Mouse (Mus musculus) heart, embryonic 16.5 days (tissue): Measurements from ENCODE around the gene Ano10. TPM values are rescaled to one million over a fixed set of nuclear protein-coding genes. Genes with fewer than 3 reads are reported as not detected.

Experiments used
- ATAC-seq: fragments of 200-750 bp; cut with Nextera tagmentation; replicated peaks from 2 replicates; pipeline ENCODE4 v1.8.0; 2017; ENCODE audit warnings: moderate number of reproducible peaks; ENCODE audit not compliant: insufficient read depth, low FRiP score; ENCODE audit errors: extremely low read depth
- H3K27ac ChIP-seq: fragments of 300-500 bp; sonication (generic); 2 replicates; pipeline ENCODE4 v1.5.1; 2014; ENCODE audit warnings: mild to moderate bottlenecking, low read length, control low read depth, moderate library complexity
- H3K27me3 ChIP-seq: fragments of 300-500 bp; sonication (generic); 2 replicates; pipeline ENCODE4 v1.6.1; 2014; ENCODE audit warnings: low read length, mixed read lengths; ENCODE audit not compliant: control insufficient read depth, insufficient read depth
- H3K36me3 ChIP-seq: fragments of 300-500 bp; sonication (generic); 2 replicates; pipeline ENCODE4 v1.6.1; 2014; ENCODE audit not compliant: control insufficient read depth, insufficient read depth
- H3K4me1 ChIP-seq: fragments of 300-500 bp; sonication (generic); 2 replicates; pipeline ENCODE4 v1.6.1; 2014; ENCODE audit warnings: low read length, mixed read lengths; ENCODE audit not compliant: control insufficient read depth, insufficient read depth
- H3K4me2 ChIP-seq: fragments of 300-500 bp; sonication (generic); 2 replicates; pipeline ENCODE4 v1.6.1; 2014; ENCODE audit warnings: low read depth, mild to moderate bottlenecking, control low read depth, low read length
- H3K4me3 ChIP-seq: fragments of 300-500 bp; sonication (generic); 2 replicates; pipeline ENCODE4 v1.5.1; 2014; ENCODE audit warnings: mild to moderate bottlenecking, control low read depth, low read length
- H3K9ac ChIP-seq: fragments of 300-500 bp; sonication (generic); 2 replicates; pipeline ENCODE4 v1.6.1; 2014; ENCODE audit warnings: low read length, control low read depth
- H3K9me3 ChIP-seq: fragments of 300-500 bp; sonication (generic); replicated peaks from 2 replicates; pipeline ENCODE4 v1.6.1; 2016; ENCODE audit warnings: low read length; ENCODE audit not compliant: control insufficient read depth
- WGBS: fragments of 180-500 bp; shearing (Covaris S2); extraction: QIAGEN DNeasy Blood & Tissue Kit; methylation state at CpG from one replicate; pipeline ENCODE4 v1.1.7; 2014; 5-methylcytosine and 5-hydroxymethylcytosine counted together
- polyA plus RNA-seq: library from polyadenylated mRNA; unstranded; fragments of >200 nt; fragmentation: Nextera tagmentation; extraction: Ambion mirVana; gene quantifications from 2 replicates; pipeline ENCODE4 v1.2.1, GENCODE M21; 2015

Ano10 gene
- polyA plus RNA-seq, 1 experiment from 2014 or later = 27.3 TPM

DNA sequence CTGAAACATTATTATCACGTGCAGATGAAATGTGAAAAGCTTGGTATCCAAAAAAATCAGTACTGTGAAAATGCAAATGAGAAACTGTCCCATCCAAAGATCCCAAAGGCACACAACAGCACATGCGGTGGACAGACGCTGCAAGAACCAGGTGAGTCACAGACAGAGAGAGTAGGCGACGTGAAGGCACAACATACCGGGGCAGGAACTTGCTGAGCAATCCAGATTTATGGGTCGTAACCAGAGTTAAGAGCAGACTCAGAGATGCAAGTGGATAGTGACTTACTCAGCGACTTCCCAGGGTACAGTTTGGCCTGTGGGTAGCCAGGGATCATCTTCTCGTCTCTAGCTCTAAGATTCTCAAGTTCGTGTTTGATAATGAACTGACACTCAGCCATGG lies 23.3 kb downstream of the Ano10 start:
- Histone ChIP-seq H3K4me3 (no peak overlapping the region), H3K27me3 (no peaks in the 10 kb centered on the region), H3K36me3 (peaks cover 13% of the 10 kb centered on the region), H3K9me3 (no peaks in the 10 kb centered on the region), H3K4me2 (no peak overlapping the region), H3K9ac (no peak overlapping the region), H3K4me1 (peaks cover under 1% of the 10 kb centered on the region), H3K27ac (no peak overlapping the region)
- ATAC-seq = no peak
- 84% methylated on average over 10 of the region's 10 CpGs for WGBS

- whole genome bisulfite sequencing = 81% methylated on average over 3 of the region's 3 CpGs
- Histone ChIP-seq H3K9ac (no peak overlapping the region), H3K4me3 (no peak overlapping the region), H3K27ac (no peak overlapping the region), H3K4me2 (no peak overlapping the region), H3K36me3 (peaks cover 8% of the 10 kb centered on the region; the same call in 1 of the 2 replicates), H3K4me1 (peaks cover 4% of the 10 kb centered on the region), H3K9me3 (no peaks in the 10 kb centered on the region), H3K27me3 (no peaks in the 10 kb centered on the region)
- no peak for ATAC-seq
Observed at GRCm38 (mm10) chr9:122269256-122270041, 24.8 kb downstream of the Ano10 start.

- no peaks in the 10 kb centered on the region for H3K27me3 ChIP-seq
- 56% methylated on average over 10 of the region's 10 CpGs for WGBS
- no peak overlapping the region for H3K4me3 ChIP-seq
- peaks cover 2% of the 10 kb centered on the region; the same call in 1 of the 2 replicates for H3K36me3 ChIP-seq
- H3K27ac ChIP-seq = no peak overlapping the region
- no peak overlapping the region for H3K9ac ChIP-seq
- H3K4me2 ChIP-seq = no peak overlapping the region
- no peak for ATAC-seq
- peaks cover 4% of the 10 kb centered on the region for H3K4me1 ChIP-seq
- H3K9me3 ChIP-seq = no peaks in the 10 kb centered on the region
Observed at GRCm38 (mm10) chr9:122265526-122266210, 28.6 kb downstream of the Ano10 start.

GRCm38 (mm10) chr9:122263140-122263539 lies 31.1 kb downstream of the Ano10 start:
- no peak overlapping the region for H3K27ac ChIP-seq
- peaks cover 10% of the 10 kb centered on the region for H3K36me3 ChIP-seq
- ATAC-seq = no peak
- no peak overlapping the region for H3K9ac ChIP-seq
- H3K4me3 ChIP-seq = no peak overlapping the region
- no peak overlapping the region for H3K4me2 ChIP-seq
- no peaks in the 10 kb centered on the region for H3K9me3 ChIP-seq
- no peaks in the 10 kb centered on the region for H3K27me3 ChIP-seq
- H3K4me1 ChIP-seq = peaks cover 4% of the 10 kb centered on the region

- Histone ChIP-seq H3K9me3 (no peaks in the 10 kb centered on the region), H3K4me1 (no peaks in the 10 kb centered on the region), H3K27me3 (no peaks in the 10 kb centered on the region), H3K36me3 (peaks cover 34% of the 10 kb centered on the region; the same call in 1 of the 2 replicates), H3K27ac (no peak overlapping the region), H3K9ac (no peak overlapping the region), H3K4me3 (no peak overlapping the region), H3K4me2 (no peak overlapping the region)
- WGBS = 83% methylated on average over 3 of the region's 3 CpGs
- no peak for ATAC-seq
Observed at GRCm38 (mm10) chr9:122254386-122254785, 39.8 kb downstream of the Ano10 start.

GRCm38 (mm10) chr9:122252113-122252512 lies 42.1 kb downstream of the Ano10 start:
- ATAC-seq = no peak
- WGBS = 83% methylated on average over 1 of the region's 1 CpGs
- Histone ChIP-seq H3K4me3 (no peak overlapping the region), H3K9me3 (no peaks in the 10 kb centered on the region), H3K27ac (no peak overlapping the region), H3K4me2 (no peak overlapping the region), H3K36me3 (peaks cover 26% of the 10 kb centered on the region; the same call in 1 of the 2 replicates), H3K9ac (no peak overlapping the region), H3K27me3 (no peaks in the 10 kb centered on the region), H3K4me1 (no peaks in the 10 kb centered on the region)

DNA sequence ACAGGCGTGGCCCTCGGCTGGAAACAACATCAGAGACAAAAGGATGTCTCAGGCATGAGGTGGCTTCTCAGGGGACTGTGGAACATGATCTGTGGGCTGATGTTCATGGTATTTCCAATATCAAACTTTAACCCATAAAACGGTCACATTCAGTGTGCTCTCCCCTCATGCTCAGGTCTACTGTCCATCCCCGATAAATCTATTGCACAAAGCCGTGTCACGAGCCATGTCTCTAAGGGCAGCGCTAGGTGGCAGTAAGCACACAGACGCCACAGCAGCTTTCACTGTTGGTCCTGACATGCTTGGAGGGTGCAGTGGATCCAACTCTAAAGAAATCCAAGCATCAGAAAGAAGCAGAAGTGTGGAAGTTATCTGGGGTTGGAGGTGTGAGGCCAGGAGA lies 46.1 kb downstream of the Ano10 start:
- ATAC-seq = 0 out of 2 replicates have a peak, but pooled peaks have one; percentile 46
- Histone ChIP-seq H3K9ac (no peak overlapping the region), H3K27ac (no peak overlapping the region), H3K4me2 (no peak overlapping the region), H3K4me1 (no peaks in the 10 kb centered on the region), H3K36me3 (peaks cover 20% of the 10 kb centered on the region; the same call in 1 of the 2 replicates), H3K27me3 (no peaks in the 10 kb centered on the region), H3K4me3 (no peak overlapping the region), H3K9me3 (no peaks in the 10 kb centered on the region; the same call in 1 of the 2 replicates)
- 35% methylated on average over 8 of the region's 8 CpGs for WGBS

- H3K9ac ChIP-seq = no peak overlapping the region
- H3K4me2 ChIP-seq = no peak overlapping the region
- H3K27ac ChIP-seq = no peak overlapping the region
- no peak for ATAC-seq
- no peaks in the 10 kb centered on the region for H3K27me3 ChIP-seq
- WGBS = 40% methylated on average over 13 of the region's 13 CpGs
- no peaks in the 10 kb centered on the region; the same call in 1 of the 2 replicates for H3K9me3 ChIP-seq
- H3K4me3 ChIP-seq = no peak overlapping the region
- peaks cover 5% of the 10 kb centered on the region for H3K4me1 ChIP-seq
- peaks cover 16% of the 10 kb centered on the region; the same call in 1 of the 2 replicates for H3K36me3 ChIP-seq
Observed at GRCm38 (mm10) chr9:122247430-122248027, 46.7 kb downstream of the Ano10 start.

DNA sequence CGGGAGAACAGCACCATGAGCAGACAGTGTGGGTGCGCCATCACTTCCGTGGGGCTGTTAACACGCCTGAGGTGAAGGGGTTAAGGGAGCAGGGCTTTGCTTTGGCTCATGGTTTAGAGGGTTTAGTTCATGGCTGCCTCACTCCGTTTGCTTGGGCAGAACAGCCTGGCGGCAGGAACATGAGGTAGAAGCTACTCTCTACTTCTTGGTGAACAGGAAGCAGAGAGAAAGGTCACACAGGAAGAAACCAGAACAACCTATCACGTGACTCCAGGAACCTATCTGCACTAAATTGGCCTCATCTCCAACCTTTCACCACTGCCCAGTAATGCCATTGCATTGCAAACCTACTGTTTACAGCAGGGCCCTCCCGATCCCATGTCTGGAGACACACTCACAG lies 48.3 kb downstream of the Ano10 start:
- peaks cover 10% of the 10 kb centered on the region; the same call in 1 of the 2 replicates for H3K36me3 ChIP-seq
- H3K27me3 ChIP-seq = no peaks in the 10 kb centered on the region
- no peaks in the 10 kb centered on the region; the same call in 1 of the 2 replicates for H3K9me3 ChIP-seq
- no peak overlapping the region for H3K9ac ChIP-seq
- no peak for ATAC-seq
- 88% methylated on average over 8 of the region's 8 CpGs for WGBS
- no peak overlapping the region for H3K4me3 ChIP-seq
- H3K4me1 ChIP-seq = peaks cover 11% of the 10 kb centered on the region
- no peak overlapping the region for H3K27ac ChIP-seq
- H3K4me2 ChIP-seq = no peak overlapping the region
